Mouse (Mus musculus) cortical plate, adult 2 months (tissue): Measurements from ENCODE around the gene Gpn1.

ENCODE experiments used
- CTCF ChIP-seq: fragments of 200-500 bp; IDR thresholded peaks from 2 replicates; pipeline ENCODE4 v1.5.1; 2011; ENCODE audit warnings: mild to moderate bottlenecking, control low read depth, low read length; ENCODE audit not compliant: insufficient read depth; ENCODE audit errors: extremely low read depth
- POLR2A ChIP-seq: fragments of 200-500 bp; IDR thresholded peaks from 2 replicates; pipeline ENCODE4 v1.6.1; 2011; ENCODE audit warnings: mild to moderate bottlenecking, low read length, control low read depth; ENCODE audit not compliant: insufficient read depth; ENCODE audit errors: extremely low read depth

GRCm38 (mm10) chr5:31527117-31527680 lies 32.7 kb downstream of the Gpn1 start:
- TF ChIP-seq CTCF (no peak), POLR2A (no peak)
